Mouse (Mus musculus): ENCODE measurements at regions not wholly inside any gene's neighbourhood (a gene's known extent, or its start where the extent isn't known, plus 50 kb on each side); places are given as distances from the start of the nearest gene placed in this dataset.

DNA sequence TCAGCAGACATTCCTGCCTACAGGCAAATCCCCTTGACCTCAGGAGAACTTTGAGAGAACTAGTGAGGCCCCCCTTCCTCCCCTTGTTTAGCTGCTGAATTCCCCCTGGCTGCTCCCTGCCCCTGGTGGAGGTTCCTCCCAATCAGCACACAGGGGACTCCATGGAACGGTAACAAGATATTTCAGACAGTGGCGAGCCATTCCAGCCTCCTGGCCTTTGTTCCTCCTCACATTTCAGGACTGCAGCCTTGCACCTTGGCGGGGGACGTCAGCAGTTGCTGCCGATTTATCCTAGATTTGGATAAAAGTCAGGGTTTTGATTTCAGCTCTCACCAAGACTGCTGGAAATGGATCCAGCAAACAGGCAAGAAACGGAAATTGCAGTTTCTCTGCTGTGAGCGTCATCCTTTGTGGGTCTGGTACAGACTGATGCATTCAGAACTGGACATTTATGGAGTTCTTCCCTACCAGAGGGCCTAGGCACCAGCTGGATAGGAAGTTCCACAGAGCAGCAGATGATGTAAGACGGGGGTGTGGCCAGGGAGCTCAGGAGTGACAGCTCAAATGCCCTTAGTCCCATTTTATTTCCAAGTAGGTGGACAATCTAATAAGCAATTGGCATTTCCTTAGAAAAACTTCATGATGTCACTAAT is 222.3 kb downstream of the Mex3b start:
- TF ChIP-seq POLR2A (IDR thresholded peaks at IDR 0.05; ENCODE audit: low read depth, low read length) (no peak), CTCF (conservative IDR thresholded peaks at IDR 0.05; ENCODE audit: insufficient read depth, insufficient read length, low read depth, low read length) (no peak)
